Mouse (Mus musculus): ENCODE data around the gene Ddx20. TPM values are rescaled to one million over a fixed set of nuclear protein-coding genes. Genes with fewer than 3 reads are reported as not detected.

Ddx20 gene
- total and polyA plus RNA-seq, 3 experiments, result 31.6 to 66.8 (median 37.3) TPM

- H3K79me2 ChIP-seq (ENCODE audit: control insufficient read depth, insufficient read depth, low read length, poor library complexity), result no peaks in the 10 kb centered on the region
- H3K4me1 ChIP-seq (ENCODE audit: control insufficient read depth in 1 of 2, insufficient read depth in 2 of 2, low read length in 2 of 2), result peaks cover 0 to 25% of the 10 kb centered on the region in 2 experiments; a peak in 2 of 4 replicates
- no peak for DNase-seq (ENCODE audit: low read depth, low spot score)
- no peak overlapping the region for H3K4me3 ChIP-seq (ENCODE audit: control insufficient read depth in 1 of 2, insufficient read depth in 1 of 2, low read depth in 2 of 2, low read length in 2 of 2)
- no peak overlapping the region for H3K27ac ChIP-seq (ENCODE audit: control insufficient read depth, low read depth, low read length)
- no peak overlapping the region for H3K9ac ChIP-seq (ENCODE audit: control insufficient read depth, low read depth, low read length, poor library complexity, severe bottlenecking)
- no peaks in the 10 kb centered on the region for H3K27me3 ChIP-seq (ENCODE audit: control insufficient read depth in 1 of 2, insufficient read depth in 2 of 2, low read length in 2 of 2)
- peaks cover 0 to 6% of the 10 kb centered on the region in 2 experiments; a peak in 2 of 4 replicates for H3K36me3 ChIP-seq (ENCODE audit: control insufficient read depth in 1 of 2, insufficient read depth in 2 of 2, low read length in 2 of 2)
- no peak for TF ChIP-seq MYB (IDR thresholded peaks at IDR 0.05; ENCODE audit: low read depth, low read length)
- TF ChIP-seq ETS1 (IDR thresholded peaks at IDR 0.05; ENCODE audit: low read depth, low read length), result no peak
- no peak for TF ChIP-seq KAT2A (conservative IDR thresholded peaks at IDR 0.05; ENCODE audit: low read depth, low read length)
- no peaks in the 10 kb centered on the region for H3K9me3 ChIP-seq (replicated peaks; ENCODE audit: insufficient read depth, low read length)
These were observed 20.2 kb upstream of the Ddx20 start for GRCm38 (mm10) chr3:105707590-105707989.

- TF ChIP-seq MYB (IDR thresholded peaks at IDR 0.05; ENCODE audit: low read depth, low read length) (no peak), NRF1 (IDR thresholded peaks at IDR 0.05; ENCODE audit: insufficient read depth, low read depth, low read length, poor library complexity, severe bottlenecking) (no peak), ELF1 (IDR thresholded peaks at IDR 0.05; ENCODE audit: low read depth, low read length) (no peak), MYC (IDR thresholded peaks at IDR 0.05; ENCODE audit: low read depth, low read length) (no peak), MXI1 (IDR thresholded peaks at IDR 0.05; ENCODE audit: low read depth, low read length) (no peak), ETS1 (IDR thresholded peaks at IDR 0.05; ENCODE audit: low read depth, low read length) (no peak), TCF12 (IDR thresholded peaks at IDR 0.05; ENCODE audit: low read depth, low read length) (no peak), E2F4 (IDR thresholded peaks at IDR 0.05; ENCODE audit: borderline replicate concordance, low read depth, low read length) (no peak), CTCF (IDR thresholded peaks at IDR 0.05 in 2 of 3, conservative IDR thresholded peaks at IDR 0.05 in 1 of 3; ENCODE audit: control insufficient read depth in 1 of 3, insufficient read depth in 1 of 3, low read depth in 2 of 3, low read length in 3 of 3, poor library complexity in 1 of 3, severe bottlenecking in 1 of 3) (no peak), POLR2AphosphoS5 (IDR thresholded peaks at IDR 0.05; ENCODE audit: borderline replicate concordance, low read depth, low read length) (no peak), TBP (IDR thresholded peaks at IDR 0.05; ENCODE audit: low read depth, low read length) (no peak), RCOR1 (IDR thresholded peaks at IDR 0.05; ENCODE audit: low read depth, low read length) (no peak), HCFC1 (IDR thresholded peaks at IDR 0.05; ENCODE audit: low read depth, low read length) (no peak), NELFE (IDR thresholded peaks at IDR 0.05; ENCODE audit: low read depth, low read length) (no peak), TAL1 (IDR thresholded peaks at IDR 0.05; ENCODE audit: low read length) (no peak), GATA1 (IDR thresholded peaks at IDR 0.05; ENCODE audit: low read depth, low read length) (no peak), KAT2A (conservative IDR thresholded peaks at IDR 0.05; ENCODE audit: low read depth, low read length) (no peak), POLR2AphosphoS2 (IDR thresholded peaks at IDR 0.05; ENCODE audit: low read length) (no peak), JUND (IDR thresholded peaks at IDR 0.05; ENCODE audit: low read depth, low read length) (no peak)
- no peak overlapping the region for H3K27ac ChIP-seq (ENCODE audit: control insufficient read depth, low read depth, low read length)
- DNase-seq (ENCODE audit: low read depth, low spot score), result no peak
- no peaks in the 10 kb centered on the region for H3K9me3 ChIP-seq (replicated peaks; ENCODE audit: insufficient read depth, low read length)
- peaks cover 0 to 11% of the 10 kb centered on the region in 2 experiments; a peak in 2 of 4 replicates for H3K36me3 ChIP-seq (ENCODE audit: control insufficient read depth in 1 of 2, insufficient read depth in 2 of 2, low read length in 2 of 2)
- H3K79me2 ChIP-seq (ENCODE audit: control insufficient read depth, insufficient read depth, low read length, poor library complexity), result no peaks in the 10 kb centered on the region
- peaks cover 7 to 36% of the 10 kb centered on the region in 2 experiments for H3K4me1 ChIP-seq (ENCODE audit: control insufficient read depth in 1 of 2, insufficient read depth in 2 of 2, low read length in 2 of 2)
- H3K9ac ChIP-seq (ENCODE audit: control insufficient read depth, low read depth, low read length, poor library complexity, severe bottlenecking), result no peak overlapping the region
- no peak overlapping the region for H3K4me3 ChIP-seq (ENCODE audit: control insufficient read depth in 1 of 2, insufficient read depth in 1 of 2, low read depth in 2 of 2, low read length in 2 of 2)
- H3K27me3 ChIP-seq (ENCODE audit: control insufficient read depth in 1 of 2, insufficient read depth in 2 of 2, low read length in 2 of 2), result no peaks in the 10 kb centered on the region
These were observed 19.1 kb upstream of the Ddx20 start for GRCm38 (mm10) chr3:105706366-105707020.

Measured in MEL (cell line).